Mouse (Mus musculus) thymus, adult 2 months (tissue): ENCODE measurements at regions not wholly inside any gene's neighbourhood (a gene's known extent, or its start where the extent isn't known, plus 50 kb on each side); places are given as distances from the start of the nearest gene placed in this dataset.

Source experiments
- DNase-seq: peaks from one replicate; pipeline ENCODE4 v3.0.0; 2021
- H3K27ac ChIP-seq: fragments of 200-500 bp; 2 replicates; pipeline ENCODE4 v1.5.1; 2012; ENCODE audit warnings: low read length, control low read depth; ENCODE audit not compliant: control insufficient read depth, insufficient read depth
- H3K27me3 ChIP-seq: fragments of 200-500 bp; 2 replicates; pipeline ENCODE4 v1.6.1; 2012; ENCODE audit warnings: mild to moderate bottlenecking, low read length, moderate library complexity, mixed read lengths; ENCODE audit not compliant: control insufficient read depth, insufficient read depth
- H3K36me3 ChIP-seq: fragments of 200-500 bp; 2 replicates; pipeline ENCODE4 v1.6.1; 2012; ENCODE audit warnings: mild to moderate bottlenecking, low read length, moderate library complexity; ENCODE audit not compliant: control insufficient read depth, insufficient read depth
- H3K4me1 ChIP-seq: fragments of 200-500 bp; replicated peaks from 2 replicates; pipeline ENCODE4 v1.6.1; 2012; ENCODE audit warnings: low read length; ENCODE audit not compliant: control insufficient read depth, insufficient read depth
- H3K4me3 ChIP-seq: fragments of 200-500 bp; 2 replicates; pipeline ENCODE4 v1.5.1; 2012; ENCODE audit warnings: mild to moderate bottlenecking, low read length, control low read depth, moderate library complexity; ENCODE audit not compliant: control insufficient read depth, insufficient read depth
- CTCF ChIP-seq: fragments of 200-500 bp; IDR thresholded peaks from 2 replicates; pipeline ENCODE4 v1.5.1; 2012; ENCODE audit warnings: mild to moderate bottlenecking, control low read depth, low read length, moderate library complexity, borderline replicate concordance; ENCODE audit not compliant: control insufficient read depth, poor library complexity, insufficient read depth; ENCODE audit errors: extremely low read depth
- POLR2A ChIP-seq: fragments of 200-500 bp; IDR thresholded peaks from 2 replicates; pipeline ENCODE4 v1.6.1; 2012; ENCODE audit warnings: mild to moderate bottlenecking, low read length, control low read depth, moderate library complexity; ENCODE audit not compliant: control insufficient read depth, poor library complexity, insufficient read depth; ENCODE audit errors: extremely low read depth
- WGBS: fragments of 180-500 bp; shearing (Covaris S2); methylation state at CpG from one replicate; pipeline ENCODE4 v1.1.7; 2018; 5-methylcytosine and 5-hydroxymethylcytosine counted together

GRCm38 (mm10) chr6:51361611-51362180 is 70.8 kb upstream of the Nfe2l3 start:
- Histone ChIP-seq H3K36me3 (no peaks in the 10 kb centered on the region), H3K27me3 (no peaks in the 10 kb centered on the region), H3K4me3 (no peak overlapping the region), H3K27ac (no peak overlapping the region), H3K4me1 (peaks cover 3% of the 10 kb centered on the region; the same call in 1 of the 2 replicates)
- DNase-seq: no peak
- 18% methylated on average over 12 of the region's 12 CpGs for WGBS
- TF ChIP-seq POLR2A: no peak
- TF ChIP-seq CTCF: no peak

GRCm38 (mm10) chr6:51362475-51363226 is 69.8 kb upstream of the Nfe2l3 start:
- peak; percentile 90 for DNase-seq
- 3% methylated on average over 15 of the region's 15 CpGs for WGBS
- H3K27me3 ChIP-seq: no peaks in the 10 kb centered on the region
- H3K27ac ChIP-seq: no peak overlapping the region
- no peak overlapping the region for H3K4me3 ChIP-seq
- H3K36me3 ChIP-seq: no peaks in the 10 kb centered on the region
- TF ChIP-seq POLR2A: no peak
- TF ChIP-seq CTCF: peak; percentile 80; the same call in 1 of the 2 replicates
- peaks cover 3% of the 10 kb centered on the region; the same call in 1 of the 2 replicates for H3K4me1 ChIP-seq

GRCm38 (mm10) chr6:51364776-51365175 is 67.7 kb upstream of the Nfe2l3 start:
- no peak for DNase-seq
- Histone ChIP-seq H3K4me1 (peaks cover 3% of the 10 kb centered on the region; the same call in 1 of the 2 replicates), H3K27me3 (no peaks in the 10 kb centered on the region), H3K4me3 (no peak overlapping the region), H3K27ac (no peak overlapping the region), H3K36me3 (no peaks in the 10 kb centered on the region)
- WGBS: 98% methylated on average over 6 of the region's 6 CpGs
- TF ChIP-seq POLR2A: no peak
- TF ChIP-seq CTCF: no peak

- H3K36me3 ChIP-seq: no peaks in the 10 kb centered on the region
- no peaks in the 10 kb centered on the region for H3K27me3 ChIP-seq
- no peak overlapping the region for H3K27ac ChIP-seq
- no peak for DNase-seq
- H3K4me3 ChIP-seq: no peak overlapping the region
- 94% methylated on average over 6 of the region's 6 CpGs for WGBS
- TF ChIP-seq POLR2A (no peak), CTCF (no peak)
- H3K4me1 ChIP-seq: no peaks in the 10 kb centered on the region
These were observed 62.7 kb upstream of the Nfe2l3 start for GRCm38 (mm10) chr6:51369771-51370170.

- DNase-seq: no peak
- no peak overlapping the region for H3K27ac ChIP-seq
- no peak overlapping the region for H3K4me3 ChIP-seq
- H3K4me1 ChIP-seq: no peaks in the 10 kb centered on the region
- no peaks in the 10 kb centered on the region for H3K27me3 ChIP-seq
- 95% methylated on average over 7 of the region's 7 CpGs for WGBS
- H3K36me3 ChIP-seq: no peaks in the 10 kb centered on the region
- TF ChIP-seq CTCF (no peak), POLR2A (no peak)
These were observed 60.1 kb upstream of the Nfe2l3 start for GRCm38 (mm10) chr6:51372357-51372756.

- no peak overlapping the region for H3K27ac ChIP-seq
- DNase-seq: peak; percentile 20
- peaks cover 9% of the 10 kb centered on the region for H3K4me1 ChIP-seq
- H3K36me3 ChIP-seq: no peaks in the 10 kb centered on the region
- no peaks in the 10 kb centered on the region for H3K27me3 ChIP-seq
- WGBS: 88% methylated on average over 3 of the region's 3 CpGs
- TF ChIP-seq POLR2A (no peak), CTCF (no peak)
- no peak overlapping the region for H3K4me3 ChIP-seq
These were observed 54.0 kb upstream of the Nfe2l3 start for GRCm38 (mm10) chr6:51378436-51378835.
